Mouse (Mus musculus) inflammation-experienced regulatory T-cells, adult 16 weeks (primary cell): ENCODE results near the gene Rhoc. TPM values are rescaled to one million over a fixed set of nuclear protein-coding genes. Genes with fewer than 3 reads are reported as not detected.

ENCODE experiments used
- polyA plus RNA-seq: library from polyadenylated mRNA; unstranded; fragments of 100-300 nt; shearing (Covaris generic); gene quantifications from one replicate; pipeline ENCODE4 v1.2.1, GENCODE M21; 2017

Rhoc gene
- polyA plus RNA-seq, result 15.0 TPM

GRCm38 (mm10) chr3:104788075-104788474 is at the start of gene Rhoc:
Gene Rhoc, plus strand, starts transcription at chr3:104788375.

GRCm38 (mm10) chr3:104780561-104781420 is 7.4 kb upstream of the Rhoc start, which contains the start of gene Ppm1j:
Gene Ppm1j, plus strand, starts transcription at chr3:104781056.

GRCm38 (mm10) chr3:104781471-104781903 is 6.7 kb upstream of the Rhoc start, which contains the start of gene Fam19a3:
Gene Fam19a3, minus strand, starts transcription at chr3:104781840.

GRCm38 (mm10) chr3:104817991-104818748 is 30.0 kb downstream of the Rhoc start, which contains the start of gene Mov10:
Gene Mov10, minus strand, starts transcription at chr3:104818563.

Other genes with a start within 250 kb of the Rhoc start
- gene Slc16a1, start 149.7 kb upstream of the Rhoc start, polyA plus RNA-seq, result 24.2 TPM
- 70.4 TPM for gene Ppm1j, start 7.3 kb upstream of the Rhoc start, polyA plus RNA-seq
- 3.2 TPM for gene Fam19a3, start 6.5 kb upstream of the Rhoc start, polyA plus RNA-seq
- 52.7 TPM for gene Mov10, start 30.2 kb downstream of the Rhoc start, polyA plus RNA-seq
- gene St7l, start 75.6 kb downstream of the Rhoc start, polyA plus RNA-seq, result 51.9 TPM
- gene Capza1, start 76.1 kb downstream of the Rhoc start, polyA plus RNA-seq, result 582 TPM
- gene Wnt2b, start 173.5 kb downstream of the Rhoc start, polyA plus RNA-seq, result 0.23 TPM